Mouse (Mus musculus) cortical plate, adult 2 months (tissue): ENCODE measurements around the gene Rpusd1.

Experiments
- CTCF ChIP-seq: fragments of 200-500 bp; IDR thresholded peaks from 2 replicates; pipeline ENCODE4 v1.5.1; 2011; ENCODE audit warnings: mild to moderate bottlenecking, control low read depth, low read length; ENCODE audit not compliant: insufficient read depth; ENCODE audit errors: extremely low read depth
- POLR2A ChIP-seq: fragments of 200-500 bp; IDR thresholded peaks from 2 replicates; pipeline ENCODE4 v1.6.1; 2011; ENCODE audit warnings: mild to moderate bottlenecking, low read length, control low read depth; ENCODE audit not compliant: insufficient read depth; ENCODE audit errors: extremely low read depth

DNA sequence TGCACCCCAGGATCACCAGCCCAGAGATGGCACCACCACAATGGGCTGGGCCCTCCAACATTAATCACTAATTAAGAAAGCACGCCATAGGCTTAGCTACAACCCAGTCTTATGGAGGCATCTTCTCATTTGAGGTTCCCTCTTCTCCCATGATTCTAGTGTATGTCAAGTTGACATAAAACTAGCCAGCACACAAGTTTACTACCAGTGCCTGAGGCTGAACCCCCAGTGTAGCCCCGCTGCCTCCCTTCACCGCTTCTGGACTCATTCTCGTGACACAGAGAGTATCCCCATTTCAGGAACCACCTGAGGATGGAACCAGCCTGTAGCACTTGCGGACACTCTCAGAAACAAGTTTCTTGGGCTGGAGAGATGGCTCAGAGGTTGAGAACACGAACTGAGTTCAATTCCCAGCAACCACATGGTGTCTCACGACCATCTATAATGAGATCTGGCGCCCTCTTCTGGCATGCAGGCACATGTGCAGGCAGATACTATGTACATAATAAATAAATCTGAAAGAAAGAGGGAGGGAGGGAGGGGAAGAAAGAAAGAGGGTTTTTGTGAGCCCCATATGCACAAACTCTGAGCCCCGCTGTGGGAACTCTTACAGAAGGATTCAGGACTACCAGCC is 26.5 kb upstream of the Rpusd1 start:
- TF ChIP-seq POLR2A, result no peak
- 0 out of 2 replicates have a peak, but pooled peaks have one; percentile 24 for TF ChIP-seq CTCF
